Mouse (Mus musculus) MEL-GATA-1-ER (cell line): ENCODE measurements around the gene Mia.

Experiments used
- DNase-seq: peaks from one replicate; pipeline ENCODE4 v3.0.0-alpha.2; 2012; ENCODE audit warnings: low read depth; ENCODE audit errors: extremely low read depth

Gene Mia

GRCm38 (mm10) chr7:27161744-27162143, 19.2 kb downstream of the Mia start:
- no peak for DNase-seq

GRCm38 (mm10) chr7:27160921-27161320, 20.0 kb downstream of the Mia start:
- no peak for DNase-seq

GRCm38 (mm10) chr7:27159882-27160281, 21.1 kb downstream of the Mia start:
- DNase-seq = peak; percentile 63

GRCm38 (mm10) chr7:27159256-27159655, 21.7 kb downstream of the Mia start:
- DNase-seq = no peak

- DNase-seq = no peak
These were observed 22.8 kb downstream of the Mia start for GRCm38 (mm10) chr7:27158171-27158570.

GRCm38 (mm10) chr7:27156005-27156404, 25.0 kb downstream of the Mia start:
- no peak for DNase-seq

GRCm38 (mm10) chr7:27153205-27153764, 27.7 kb downstream of the Mia start, which contains the start of gene Cyp2t4:
Cyp2t4 (plus strand) TSS chr7:27153714.
- DNase-seq = no peak

- no peak for DNase-seq
These were observed 44.5 kb downstream of the Mia start for GRCm38 (mm10) chr7:27136410-27136996.

- no peak for DNase-seq
These were observed 47.2 kb downstream of the Mia start for GRCm38 (mm10) chr7:27133757-27134156.

GRCm38 (mm10) chr7:27133156-27133555, 47.8 kb downstream of the Mia start:
- no peak for DNase-seq

GRCm38 (mm10) chr7:27132588-27132987, 48.4 kb downstream of the Mia start:
- peak; percentile 33 for DNase-seq

GRCm38 (mm10) chr7:27131387-27131786, 49.6 kb downstream of the Mia start:
- no peak for DNase-seq

GRCm38 (mm10) chr7:27130521-27131370, 50.2 kb downstream of the Mia start:
- DNase-seq = no peak

- DNase-seq = no peak
These were observed 51.1 kb downstream of the Mia start for GRCm38 (mm10) chr7:27129811-27130210.
